Mouse (Mus musculus) small intestine, adult 2 months (tissue): ENCODE measurements around the gene Slc25a11.

Source experiments
- CTCF ChIP-seq: fragments of 200-500 bp; IDR thresholded peaks from 2 replicates; pipeline ENCODE4 v1.5.1; 2012; ENCODE audit warnings: low read depth, mild to moderate bottlenecking, control low read depth, inconsistent platforms, low read length, moderate library complexity, mixed read lengths; ENCODE audit not compliant: insufficient replicate concordance, insufficient read length; ENCODE audit errors: extremely low read depth
- POLR2A ChIP-seq: fragments of 200-500 bp; IDR thresholded peaks from 2 replicates; pipeline ENCODE4 v1.6.1; 2012; ENCODE audit warnings: low read depth, mild to moderate bottlenecking, control low read depth, inconsistent platforms, low read length, moderate library complexity

GRCm38 (mm10) chr11:70670483-70670882 is 23.2 kb upstream of the Slc25a11 start:
- TF ChIP-seq CTCF, result no peak
- no peak for TF ChIP-seq POLR2A
